Mouse (Mus musculus): ENCODE results near the gene Slain2. TPM values are rescaled to one million over a fixed set of nuclear protein-coding genes. Genes with fewer than 3 reads are reported as not detected.

Gene Slain2
- total RNA-seq, 2 experiments from 2014 or later: 116 to 121 TPM

DNA sequence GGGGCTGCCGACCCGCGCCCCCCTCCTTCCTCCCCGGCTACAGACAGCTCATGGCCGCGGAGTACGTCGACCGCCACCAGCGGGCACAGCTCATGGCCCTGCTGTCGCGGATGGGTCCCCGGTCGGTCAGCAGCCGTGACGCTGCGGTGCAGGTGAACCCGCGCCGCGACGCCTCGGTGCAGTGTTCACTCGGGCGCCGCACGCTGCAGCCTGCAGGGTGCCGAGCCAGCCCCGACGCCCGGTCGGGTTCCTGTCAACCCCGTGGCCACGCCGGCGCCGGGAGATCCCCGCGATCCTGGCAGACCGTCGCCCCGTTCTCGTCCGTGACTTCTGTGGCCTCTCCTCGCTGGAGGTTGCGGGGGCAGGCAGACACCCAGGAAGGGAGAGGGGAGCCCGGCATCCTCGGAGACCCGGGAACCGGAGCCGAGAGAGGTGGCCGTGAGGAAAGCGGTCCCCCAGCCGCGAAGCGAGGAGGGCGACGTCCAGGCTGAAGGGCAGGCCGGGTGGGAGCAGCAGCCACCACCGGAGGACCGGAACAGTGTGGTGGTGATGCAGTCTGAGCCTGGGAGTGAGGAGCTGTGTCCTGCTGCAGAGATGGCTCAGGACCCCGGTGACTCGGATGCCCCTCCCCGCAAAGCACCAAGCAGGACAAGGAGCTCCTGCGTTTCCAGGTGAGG lies 99.6 kb downstream of the Slain2 start:
- peak; percentile 7 for DNase-seq

DNA sequence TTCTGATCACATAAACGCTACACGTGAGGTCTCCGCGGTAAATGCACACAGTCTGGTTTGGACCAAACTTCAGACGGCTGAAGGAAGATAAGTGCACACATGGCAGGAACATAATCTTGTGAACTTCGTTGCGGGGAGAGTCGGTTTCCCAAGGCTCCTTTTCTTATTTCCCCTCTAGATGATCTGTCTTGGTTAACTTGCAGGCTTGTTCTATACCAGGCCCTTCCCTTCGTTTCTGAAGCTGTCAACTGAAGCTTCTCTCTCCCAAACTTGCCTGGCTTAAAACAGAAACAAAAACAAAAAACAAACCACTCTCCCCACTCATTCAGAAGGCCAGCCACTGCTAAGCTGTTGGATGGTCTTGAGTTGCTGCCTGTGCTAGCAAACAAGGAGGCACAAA lies 100.6 kb downstream of the Slain2 start:
- no peak for DNase-seq

DNA sequence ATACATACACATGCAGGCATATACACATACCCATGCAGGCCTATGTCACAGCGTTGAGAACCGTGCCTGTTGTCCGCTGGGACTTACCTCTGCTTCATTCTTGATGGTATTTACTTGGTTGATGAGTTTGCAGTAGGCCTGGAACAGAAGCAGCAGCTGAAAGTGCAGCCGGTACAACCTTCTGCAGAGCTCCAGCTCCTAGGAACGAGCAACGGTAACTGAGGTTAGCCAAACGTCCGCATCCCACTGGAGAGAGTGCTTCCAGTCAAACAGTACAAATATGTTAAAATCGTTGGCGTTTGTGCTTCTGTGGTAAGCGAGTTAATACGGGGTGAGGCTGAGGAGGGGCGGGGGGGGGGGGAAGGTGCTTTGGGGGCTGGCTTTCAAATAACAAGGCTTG lies 109.7 kb downstream of the Slain2 start:
- no peak for DNase-seq

Other genes with a start within 250 kb of the Slain2 start
- gene Txk, start 161.5 kb upstream of the Slain2 start, total RNA-seq (2021): under 1 TPM; 0.23 to 0.45 TPM
- gene Tec, start 45.8 kb upstream of the Slain2 start, total RNA-seq (2021): 10 to 100 TPM; 13.2 TPM
- not detected for gene Gm10135, start 60.4 kb downstream of the Slain2 start, total RNA-seq (2021)
- under 1 TPM; 0.12 to 0.63 TPM for gene Slc10a4, start 92.6 kb downstream of the Slain2 start, total RNA-seq (2021)